Mouse (Mus musculus) small intestine, adult 2 months (tissue): ENCODE results near the gene Bcl2l12. TPM values are rescaled to one million over a fixed set of nuclear protein-coding genes. Genes with fewer than 3 reads are reported as not detected.

ENCODE experiments used
- H3K27ac ChIP-seq: fragments of 200-500 bp; 2 replicates; pipeline ENCODE4 v1.5.1; 2012; ENCODE audit warnings: low read depth, low read length, control low read depth, inconsistent platforms; ENCODE audit not compliant: insufficient read depth
- H3K27me3 ChIP-seq: fragments of 200-500 bp; 2 replicates; pipeline ENCODE4 v1.6.1; 2012; ENCODE audit warnings: mild to moderate bottlenecking, moderate library complexity, low read length, inconsistent platforms; ENCODE audit not compliant: control insufficient read depth, insufficient read depth
- H3K36me3 ChIP-seq: fragments of 200-500 bp; 2 replicates; pipeline ENCODE4 v1.6.1; 2012; ENCODE audit warnings: mild to moderate bottlenecking, low read length, control low read depth, inconsistent platforms; ENCODE audit not compliant: control insufficient read depth, insufficient read depth
- H3K4me1 ChIP-seq: fragments of 200-500 bp; 2 replicates; pipeline ENCODE4 v1.6.1; 2012; ENCODE audit warnings: low read length, inconsistent platforms, mixed read lengths; ENCODE audit not compliant: control insufficient read depth, insufficient read depth, insufficient read length
- H3K4me3 ChIP-seq: fragments of 200-500 bp; 2 replicates; pipeline ENCODE4 v1.5.1; 2012; ENCODE audit warnings: low read depth, mild to moderate bottlenecking, control low read depth, inconsistent platforms, low read length, moderate library complexity
- CTCF ChIP-seq: fragments of 200-500 bp; IDR thresholded peaks from 2 replicates; pipeline ENCODE4 v1.5.1; 2012; ENCODE audit warnings: low read depth, mild to moderate bottlenecking, control low read depth, inconsistent platforms, low read length, moderate library complexity, mixed read lengths; ENCODE audit not compliant: insufficient replicate concordance, insufficient read length; ENCODE audit errors: extremely low read depth
- POLR2A ChIP-seq: fragments of 200-500 bp; IDR thresholded peaks from 2 replicates; pipeline ENCODE4 v1.6.1; 2012; ENCODE audit warnings: low read depth, mild to moderate bottlenecking, control low read depth, inconsistent platforms, low read length, moderate library complexity
- WGBS: fragments of 180-500 bp; shearing (Covaris S2); methylation state at CpG from one replicate; pipeline ENCODE4 v1.1.7; 2018; 5-methylcytosine and 5-hydroxymethylcytosine counted together
- polyA plus RNA-seq: library from polyadenylated mRNA; depleted of rRNA; stranded (reverse); fragments of >200 nt; gene quantifications from 2 replicates; pipeline ENCODE4 v1.2.3, GENCODE M21; 2012

The Bcl2l12 gene
- polyA plus RNA-seq, 1 experiment = 16.3 TPM

DNA sequence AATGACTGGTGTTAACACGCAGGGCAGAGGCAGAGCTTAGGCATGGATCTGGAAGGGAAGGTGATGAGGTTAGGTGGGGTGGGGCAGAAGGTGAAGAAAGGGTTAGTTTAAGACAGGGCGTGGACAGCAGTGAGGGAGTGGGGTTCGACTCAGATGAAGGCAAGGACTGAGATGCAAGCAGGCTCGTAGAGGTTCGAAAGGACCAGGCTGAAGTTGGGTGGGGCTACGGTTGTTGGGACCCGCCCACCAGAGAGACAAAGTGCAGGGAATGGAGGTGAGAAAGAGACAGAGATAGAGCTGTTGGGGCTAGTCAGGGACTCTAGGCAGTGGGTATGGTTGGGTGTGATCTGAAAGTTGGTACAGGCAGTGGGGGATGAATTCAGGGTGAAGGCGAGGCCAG lies 36.2 kb downstream of the Bcl2l12 start:
- Histone ChIP-seq H3K27ac (no peak overlapping the region), H3K4me3 (no peak overlapping the region), H3K4me1 (peaks cover 8% of the 10 kb centered on the region), H3K27me3 (no peaks in the 10 kb centered on the region), H3K36me3 (no peaks in the 10 kb centered on the region)
- 33% methylated on average over 8 of the region's 8 CpGs for WGBS
- TF ChIP-seq POLR2A (no peak), CTCF (no peak)

DNA sequence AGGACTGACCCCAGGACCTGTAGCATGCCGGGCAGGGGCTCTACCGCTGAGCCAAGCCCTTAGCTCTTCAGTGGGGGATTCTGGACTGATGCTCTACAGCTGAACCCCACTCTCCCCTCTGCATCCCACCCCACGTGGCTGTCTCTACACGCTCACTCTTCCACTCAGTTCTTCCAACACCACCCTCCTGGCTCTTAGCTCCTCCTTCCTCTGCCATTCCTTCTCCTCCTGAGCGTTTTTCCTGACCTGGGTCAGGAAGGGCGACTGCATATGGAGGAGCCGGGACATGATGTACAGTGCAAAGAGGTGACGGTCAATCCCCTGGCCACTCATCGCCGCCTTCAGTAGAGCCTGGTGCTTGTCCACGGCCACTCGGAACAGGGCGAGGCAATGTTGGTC lies 38.0 kb downstream of the Bcl2l12 start:
- TF ChIP-seq CTCF (no peak), POLR2A (no peak)

DNA sequence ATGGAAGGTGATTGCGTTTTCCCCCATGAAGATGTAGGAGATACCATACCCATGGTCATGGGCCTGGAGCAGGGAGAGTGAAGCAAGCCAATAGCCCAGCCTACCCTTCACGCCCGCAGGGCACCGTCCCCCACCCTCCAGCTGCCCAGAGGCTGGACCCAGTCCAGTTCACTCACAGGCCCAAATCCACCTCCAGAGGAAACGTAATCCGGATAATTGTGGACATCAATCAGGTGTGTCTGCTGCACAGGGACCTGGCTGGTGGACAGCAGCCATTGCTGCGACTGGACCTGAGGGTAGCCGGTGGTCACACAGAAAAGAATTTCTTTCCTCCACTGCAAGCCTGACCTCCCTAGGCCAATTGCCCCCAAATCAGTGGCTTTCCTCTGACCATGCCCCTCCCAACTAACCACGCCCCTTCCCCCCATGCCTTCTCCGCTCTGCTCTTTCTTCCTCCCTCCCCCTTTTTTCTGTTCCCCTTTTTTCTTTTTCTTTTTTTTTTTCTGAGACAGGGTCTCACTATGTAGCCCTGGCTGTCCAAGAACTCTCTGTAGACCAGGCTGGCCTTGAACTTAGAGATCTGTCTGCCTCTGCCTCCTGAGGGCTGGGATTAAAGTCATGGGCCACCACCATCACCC lies 38.5 kb downstream of the Bcl2l12 start:
- Histone ChIP-seq H3K4me3 (no peak overlapping the region), H3K27ac (no peak overlapping the region), H3K27me3 (no peaks in the 10 kb centered on the region), H3K4me1 (peaks cover 8% of the 10 kb centered on the region), H3K36me3 (no peaks in the 10 kb centered on the region)
- WGBS = 76% methylated on average over 10 of the region's 10 CpGs
- TF ChIP-seq CTCF (no peak), POLR2A (no peak)

More for the DNA sequence above, 38.0 kb downstream of the Bcl2l12 start:
- H3K27me3 ChIP-seq = no peaks in the 10 kb centered on the region
- no peaks in the 10 kb centered on the region for H3K36me3 ChIP-seq
- H3K27ac ChIP-seq = no peak overlapping the region
- H3K4me1 ChIP-seq = peaks cover 8% of the 10 kb centered on the region
- no peak overlapping the region for H3K4me3 ChIP-seq
- WGBS = 84% methylated on average over 13 of the region's 13 CpGs

DNA sequence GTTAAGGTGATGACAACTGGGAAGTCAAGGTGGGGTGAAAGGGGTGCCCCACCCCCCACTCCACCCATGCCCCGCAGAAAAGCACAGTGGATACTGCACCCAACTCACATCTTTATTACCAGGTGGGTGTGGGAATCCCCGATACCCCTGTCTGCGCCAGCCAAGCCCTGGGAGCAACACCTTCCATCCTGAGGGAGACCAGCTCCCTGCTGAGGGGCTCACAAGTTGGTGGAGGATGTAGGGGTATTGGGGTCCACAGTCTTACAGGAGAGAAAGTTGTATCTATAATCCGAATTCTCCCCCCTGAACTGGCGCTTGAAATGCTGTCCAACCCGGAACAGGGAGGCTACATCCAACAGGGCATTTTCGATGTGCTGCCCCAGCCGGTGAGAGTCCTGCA lies 39.2 kb downstream of the Bcl2l12 start:
- no peak for TF ChIP-seq POLR2A
- no peak for TF ChIP-seq CTCF
- Histone ChIP-seq H3K4me1 (peaks cover 8% of the 10 kb centered on the region), H3K27me3 (no peaks in the 10 kb centered on the region), H3K36me3 (no peaks in the 10 kb centered on the region), H3K4me3 (no peak overlapping the region), H3K27ac (no peak overlapping the region)
- 66% methylated on average over 8 of the region's 8 CpGs for WGBS

DNA sequence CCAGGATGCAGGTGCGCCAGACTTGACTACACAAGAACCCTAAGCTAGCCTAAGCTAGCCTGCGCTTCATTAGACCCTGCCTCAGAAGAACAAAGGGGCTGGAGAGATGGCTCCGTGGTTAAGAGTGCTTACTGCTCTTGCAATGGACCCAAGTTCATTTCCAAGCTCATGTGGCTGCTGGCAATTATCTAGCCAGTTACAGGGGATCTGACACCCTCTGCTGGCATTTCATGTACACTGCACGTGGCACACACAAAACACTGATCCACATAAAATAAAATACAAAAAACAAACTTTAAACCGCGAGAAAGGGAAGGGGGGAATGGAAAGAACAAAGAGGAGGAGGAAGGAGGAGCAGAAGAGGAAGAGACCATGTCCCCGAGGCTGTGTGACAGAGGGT lies 40.3 kb downstream of the Bcl2l12 start:
- no peaks in the 10 kb centered on the region for H3K27me3 ChIP-seq
- H3K36me3 ChIP-seq = no peaks in the 10 kb centered on the region
- H3K4me1 ChIP-seq = peaks cover 8% of the 10 kb centered on the region
- H3K4me3 ChIP-seq = no peak overlapping the region
- no peak overlapping the region for H3K27ac ChIP-seq
- TF ChIP-seq CTCF (no peak), POLR2A (no peak)
- 39% methylated on average over 7 of the region's 7 CpGs for WGBS

- Histone ChIP-seq H3K27ac (no peak overlapping the region), H3K4me1 (peaks cover 3% of the 10 kb centered on the region; the same call in 1 of the 2 replicates), H3K4me3 (no peak overlapping the region), H3K27me3 (no peaks in the 10 kb centered on the region), H3K36me3 (no peaks in the 10 kb centered on the region)
- TF ChIP-seq CTCF (no peak), POLR2A (no peak)
- 83% methylated on average over 20 of the region's 20 CpGs for WGBS
These were observed 41.2 kb downstream of the Bcl2l12 start for GRCm38 (mm10) chr7:44957183-44957835.

- Histone ChIP-seq H3K4me1 (no peaks in the 10 kb centered on the region), H3K36me3 (no peaks in the 10 kb centered on the region), H3K27me3 (no peaks in the 10 kb centered on the region), H3K4me3 (no peak overlapping the region), H3K27ac (no peak overlapping the region)
- WGBS = 83% methylated on average over 6 of the region's 6 CpGs
- TF ChIP-seq CTCF (no peak), POLR2A (no peak)
These were observed 42.2 kb downstream of the Bcl2l12 start for GRCm38 (mm10) chr7:44956266-44956665.
